Mouse (Mus musculus): ENCODE measurements at regions not wholly inside any gene's neighbourhood (a gene's known extent, or its start where the extent isn't known, plus 50 kb on each side); places are given as distances from the start of the nearest gene placed in this dataset.

GRCm38 (mm10) chr4:87653440-87654165 lies 379.6 kb downstream of the Mllt3 start:
- TF ChIP-seq SIN3A (IDR thresholded peaks at IDR 0.05; ENCODE audit: low read length) (no peak), POLR2A (IDR thresholded peaks at IDR 0.05; ENCODE audit: low read depth, low read length) (no peak)
